Mouse (Mus musculus) liver, embryonic 11.5 days (tissue): ENCODE results near the gene Plekha1. TPM values are rescaled to one million over a fixed set of nuclear protein-coding genes. Genes with fewer than 3 reads are reported as not detected.

Experiments used
- ATAC-seq: fragments of 200-750 bp; cut with Nextera tagmentation; replicated peaks from 2 replicates; pipeline ENCODE4 v1.8.0; 2017; ENCODE audit warnings: moderate number of reproducible peaks, mild to moderate bottlenecking, moderate TSS enrichment, moderate library complexity; ENCODE audit not compliant: low FRiP score
- DNase-seq: peaks from one replicate; pipeline ENCODE4 v3.0.0-alpha.2; 2017; ENCODE audit warnings: low spot score
- H3K27ac ChIP-seq: fragments of 300-500 bp; sonication (generic); 2 replicates; pipeline ENCODE4 v1.5.1; 2014; ENCODE audit warnings: mild to moderate bottlenecking, low read depth, low read length, control low read depth
- H3K27me3 ChIP-seq: fragments of 300-500 bp; sonication (generic); replicated peaks from 2 replicates; pipeline ENCODE4 v1.6.1; 2014; ENCODE audit warnings: low read length, mixed read lengths; ENCODE audit not compliant: control insufficient read depth, insufficient read depth
- H3K36me3 ChIP-seq: fragments of 300-500 bp; sonication (generic); 2 replicates; pipeline ENCODE4 v1.6.1; 2014; ENCODE audit warnings: mild to moderate bottlenecking, low read length, moderate library complexity, mixed read lengths; ENCODE audit not compliant: control insufficient read depth, insufficient read depth
- H3K4me1 ChIP-seq: fragments of 300-500 bp; sonication (generic); replicated peaks from 2 replicates; pipeline ENCODE4 v1.6.1; 2014; ENCODE audit warnings: low read length, mixed read lengths; ENCODE audit not compliant: control insufficient read depth, insufficient read depth
- H3K4me2 ChIP-seq: fragments of 300-500 bp; sonication (generic); 2 replicates; pipeline ENCODE4 v1.6.1; 2014; ENCODE audit warnings: mild to moderate bottlenecking, control low read depth, moderate library complexity
- H3K4me3 ChIP-seq: fragments of 300-500 bp; sonication (generic); 2 replicates; pipeline ENCODE4 v1.5.1; 2014; ENCODE audit warnings: low read depth, low read length, control low read depth
- H3K9ac ChIP-seq: fragments of 300-500 bp; sonication (generic); 2 replicates; pipeline ENCODE4 v1.6.1; 2014; ENCODE audit warnings: low read depth, low read length, control low read depth
- H3K9me3 ChIP-seq: fragments of 300-500 bp; sonication (generic); 2 replicates; pipeline ENCODE4 v1.6.1; 2016; ENCODE audit warnings: low read length, inconsistent platforms, mixed read lengths; ENCODE audit not compliant: control insufficient read depth
- WGBS: fragments of 180-500 bp; shearing (Covaris S2); extraction: QIAGEN DNeasy Blood & Tissue Kit; methylation state at CpG from one replicate; pipeline ENCODE4 v1.1.7; 2014; 5-methylcytosine and 5-hydroxymethylcytosine counted together
- polyA plus RNA-seq: library from polyadenylated mRNA; unstranded; fragments of >200 nt; fragmentation: Nextera tagmentation; extraction: Ambion mirVana; gene quantifications from 2 replicates; pipeline ENCODE4 v1.2.1, GENCODE M21; 2014

Plekha1 gene
- polyA plus RNA-seq, 1 experiment from 2014 or later = 20.1 TPM

- H3K4me3 ChIP-seq = no peak overlapping the region
- WGBS = 28% methylated on average over 12 of the region's 12 CpGs
- no peak for ATAC-seq
Observed at GRCm38 (mm10) chr7:130937266-130937841, 71.8 kb downstream of the Plekha1 start.

GRCm38 (mm10) chr7:130938005-130938404 is 72.4 kb downstream of the Plekha1 start:
- no peak overlapping the region for H3K9ac ChIP-seq
- no peak for DNase-seq
- H3K36me3 ChIP-seq = no peaks in the 10 kb centered on the region
- WGBS = 45% methylated on average over 4 of the region's 4 CpGs
- no peak overlapping the region for H3K27ac ChIP-seq
- no peak overlapping the region for H3K4me2 ChIP-seq
- H3K9me3 ChIP-seq = no peaks in the 10 kb centered on the region
- H3K27me3 ChIP-seq = peaks cover 63% of the 10 kb centered on the region
- ATAC-seq = no peak
- H3K4me3 ChIP-seq = no peak overlapping the region
- H3K4me1 ChIP-seq = no peaks in the 10 kb centered on the region; the same call in 1 of the 2 replicates

More at GRCm38 (mm10) chr7:130937266-130937841, 71.8 kb downstream of the Plekha1 start:
- Histone ChIP-seq H3K4me2 (no peak overlapping the region), H3K9me3 (no peaks in the 10 kb centered on the region), H3K27ac (no peak overlapping the region), H3K27me3 (peaks cover 65% of the 10 kb centered on the region), H3K36me3 (no peaks in the 10 kb centered on the region), H3K9ac (no peak overlapping the region), H3K4me1 (no peaks in the 10 kb centered on the region; the same call in 1 of the 2 replicates)
- no peak for DNase-seq

- Histone ChIP-seq H3K27ac (no peak overlapping the region), H3K9me3 (no peaks in the 10 kb centered on the region), H3K4me3 (no peak overlapping the region), H3K36me3 (no peaks in the 10 kb centered on the region), H3K27me3 (peaks cover 56% of the 10 kb centered on the region), H3K9ac (no peak overlapping the region), H3K4me2 (no peak overlapping the region), H3K4me1 (no peaks in the 10 kb centered on the region; the same call in 1 of the 2 replicates)
- DNase-seq (no peak), ATAC-seq (no peak)
- 87% methylated on average over 8 of the region's 8 CpGs for WGBS
Observed at GRCm38 (mm10) chr7:130938896-130939295, 73.3 kb downstream of the Plekha1 start.

- no peak overlapping the region for H3K27ac ChIP-seq
- no peak overlapping the region for H3K4me2 ChIP-seq
- peaks cover 38% of the 10 kb centered on the region for H3K27me3 ChIP-seq
- H3K9ac ChIP-seq = no peak overlapping the region
- no peaks in the 10 kb centered on the region for H3K9me3 ChIP-seq
- DNase-seq = no peak
- H3K4me1 ChIP-seq = no peaks in the 10 kb centered on the region; the same call in 1 of the 2 replicates
- 80% methylated on average over 8 of the region's 8 CpGs for WGBS
- H3K36me3 ChIP-seq = no peaks in the 10 kb centered on the region
- H3K4me3 ChIP-seq = no peak overlapping the region
- no peak for ATAC-seq
Observed at GRCm38 (mm10) chr7:130940733-130941132, 75.2 kb downstream of the Plekha1 start.

GRCm38 (mm10) chr7:130943280-130943895 is 77.8 kb downstream of the Plekha1 start:
- Histone ChIP-seq H3K36me3 (no peaks in the 10 kb centered on the region), H3K4me1 (no peaks in the 10 kb centered on the region), H3K9me3 (no peaks in the 10 kb centered on the region), H3K4me2 (no peak overlapping the region), H3K4me3 (no peak overlapping the region), H3K27ac (no peak overlapping the region), H3K27me3 (peaks cover 11% of the 10 kb centered on the region), H3K9ac (no peak overlapping the region)
- ATAC-seq (no peak), DNase-seq (no peak)
- WGBS = 75% methylated on average over 9 of the region's 9 CpGs

GRCm38 (mm10) chr7:130944766-130945475 is 79.4 kb downstream of the Plekha1 start:
- Histone ChIP-seq H3K4me2 (no peak overlapping the region), H3K36me3 (no peaks in the 10 kb centered on the region), H3K27ac (no peak overlapping the region), H3K9ac (no peak overlapping the region), H3K9me3 (no peaks in the 10 kb centered on the region), H3K27me3 (peaks cover 3% of the 10 kb centered on the region; the same call in 1 of the 2 replicates), H3K4me1 (peaks cover 7% of the 10 kb centered on the region), H3K4me3 (no peak overlapping the region)
- ATAC-seq = no peak
- no peak for DNase-seq
- 83% methylated on average over 11 of the region's 11 CpGs for WGBS

- Histone ChIP-seq H3K4me1 (peaks cover 7% of the 10 kb centered on the region), H3K27me3 (peaks cover 3% of the 10 kb centered on the region; the same call in 1 of the 2 replicates), H3K4me3 (no peak overlapping the region), H3K9ac (no peak overlapping the region), H3K9me3 (no peaks in the 10 kb centered on the region), H3K27ac (no peak overlapping the region), H3K4me2 (no peak overlapping the region), H3K36me3 (no peaks in the 10 kb centered on the region)
- no peak for DNase-seq
- WGBS = 90% methylated on average over 3 of the region's 3 CpGs
- ATAC-seq = no peak
Observed at GRCm38 (mm10) chr7:130945730-130946129, 80.2 kb downstream of the Plekha1 start.

GRCm38 (mm10) chr7:130946303-130946702 is 80.7 kb downstream of the Plekha1 start:
- Histone ChIP-seq H3K4me1 (peaks cover 7% of the 10 kb centered on the region), H3K27me3 (no peaks in the 10 kb centered on the region; the same call in 1 of the 2 replicates), H3K4me3 (no peak overlapping the region), H3K9ac (no peak overlapping the region), H3K27ac (no peak overlapping the region), H3K4me2 (no peak overlapping the region), H3K36me3 (no peaks in the 10 kb centered on the region), H3K9me3 (no peaks in the 10 kb centered on the region)
- no peak for ATAC-seq
- DNase-seq = no peak
- WGBS = 87% methylated on average over 12 of the region's 12 CpGs
